Comparison of ENCODE assay signal across 8 mouse cellular contexts in genomic region chr2:6463772-6464661, GRCm38 (mm10).
DNase-seq lines count a peak whose midpoint lies in the region; ATAC-seq lines count a peak whose summit lies in the region.

No protein-coding gene starts in this region.

- H3K27me3 ChIP-seq in midbrain, embryonic 13.5 days, result no peaks in the 10 kb centered on the region

- peak; percentile 20 to 60 for DNase-seq in adrenal gland, postnatal 36 days
- DNase-seq in adrenal gland, adult 8-10 months, result no peak
- peak; percentile 96 for DNase-seq in heart, adult 11 months
- peak; percentile 55 for DNase-seq in kidney, adult 18-20 months
- DNase-seq in layer of hippocampus, postnatal 36 days, result no peak
- DNase-seq in ovary, postnatal 36 days (ENCODE audit: low spot score), result no peak
- no peak for DNase-seq in layer of hippocampus, postnatal 14 days (ENCODE audit: low spot score in 2 of 2)

- peaks cover 5% of the 10 kb centered on the region; the same call in 1 of the 2 replicates for H3K4me1 ChIP-seq in midbrain, embryonic 13.5 days (replicated peaks)

- ATAC-seq in midbrain, embryonic 13.5 days, result peak; percentile 85

- no peaks in the 10 kb centered on the region for H3K36me3 ChIP-seq in midbrain, embryonic 13.5 days

- H3K9ac ChIP-seq in midbrain, embryonic 13.5 days (replicated peaks), result no peak overlapping the region

- no peak overlapping the region for H3K4me3 ChIP-seq in midbrain, embryonic 13.5 days (replicated peaks)

- peak overlapping the region; percentile 64 for H3K27ac ChIP-seq in midbrain, embryonic 13.5 days

- H3K4me2 ChIP-seq in midbrain, embryonic 13.5 days (replicated peaks), result no peak overlapping the region

- 37% methylated on average over 10 of the region's 10 CpGs for WGBS in midbrain, embryonic 13.5 days

- H3K9me3 ChIP-seq in midbrain, embryonic 13.5 days, result 0 out of 2 replicates have a peak, but pooled peaks cover 6% of the 10 kb centered on the region

Comparison
In these comparisons a context has a peak if more than half of its experiments do, and no peak if none do; other contexts are left out.
1. DNase-seq: peak in adrenal gland, postnatal 36 days (2 of 2), heart, adult 11 months (single experiment) and kidney, adult 18-20 months (single experiment); none in adrenal gland, adult 8-10 months (single experiment), layer of hippocampus, postnatal 36 days (0 of 2), ovary, postnatal 36 days (single experiment) and layer of hippocampus, postnatal 14 days (0 of 2).